Mouse (Mus musculus) CH12.LX (cell line): ENCODE measurements at regions not wholly inside any gene's neighbourhood (a gene's known extent, or its start where the extent isn't known, plus 50 kb on each side); places are given as distances from the start of the nearest gene placed in this dataset.

Experiments
- DNase-seq: peaks from one replicate; pipeline ENCODE4 v3.0.0-alpha.2; 2013; ENCODE audit errors: extremely low read depth
- H3K27ac ChIP-seq: 2 replicates; pipeline ENCODE4 v1.5.1; 2012; ENCODE audit warnings: low read depth, mild to moderate bottlenecking, control low read depth, moderate library complexity; ENCODE audit not compliant: insufficient read depth
- H3K27me3 ChIP-seq: replicated peaks from 2 replicates; pipeline ENCODE3; 2012; ENCODE audit warnings: inconsistent platforms
- H3K36me3 ChIP-seq, 2 experiments: replicated peaks in 1 of 2; 2 replicates each; pipeline versions ENCODE3 to v1.6.1; 2012; ENCODE audit warnings: inconsistent platforms in 1 of 2, low read length in 1 of 2, mild to moderate bottlenecking in 1 of 2, mixed read lengths in 1 of 2, moderate library complexity in 1 of 2; ENCODE audit not compliant: control insufficient read depth in 1 of 2, insufficient read depth in 1 of 2
- H3K4me1 ChIP-seq, 2 experiments: 2 replicates each; pipeline ENCODE4 v1.6.1; 2012; ENCODE audit warnings: inconsistent platforms in 1 of 2, moderate library complexity in 1 of 2; ENCODE audit not compliant: insufficient read depth in 2 of 2, control insufficient read depth in 1 of 2
- H3K4me2 ChIP-seq: 2 replicates; pipeline ENCODE4 v1.6.1; 2012; ENCODE audit warnings: low read depth, mild to moderate bottlenecking, control low read depth; ENCODE audit not compliant: poor library complexity, insufficient read depth, severe bottlenecking
- H3K4me3 ChIP-seq, 3 experiments: fragments of 150-350 bp in 1 of 3; sonication (generic) in 1 of 3; replicated peaks in 1 of 3; 2 replicates each; pipeline versions ENCODE3 to v1.5.1; 2011 to 2012; ENCODE audit warnings: low read depth in 2 of 3, low read length in 2 of 3, mild to moderate bottlenecking in 2 of 3, moderate library complexity in 2 of 3, control low read depth in 1 of 3, improper control_type of control experiment in 1 of 3, inconsistent platforms in 1 of 3, mixed read lengths in 1 of 3; ENCODE audit not compliant: poor library complexity in 1 of 3
- H3K79me2 ChIP-seq: replicated peaks from 2 replicates; pipeline ENCODE4 v1.6.1; 2012; ENCODE audit warnings: mild to moderate bottlenecking, moderate library complexity; ENCODE audit not compliant: control insufficient read depth, poor library complexity, insufficient read depth, severe bottlenecking; ENCODE audit errors: extremely low read depth
- H3K9ac ChIP-seq: 2 replicates; pipeline ENCODE4 v1.6.1; 2012; ENCODE audit warnings: low read depth, mild to moderate bottlenecking, control low read depth, moderate library complexity; ENCODE audit not compliant: insufficient read depth
- H3K9me3 ChIP-seq: replicated peaks from 2 replicates; pipeline ENCODE3; 2012; ENCODE audit warnings: low read length, inconsistent platforms, mixed read lengths
- CHD2 ChIP-seq: IDR thresholded peaks from 2 replicates; pipeline ENCODE4 v1.6.1; 2011; ENCODE audit warnings: low read length, improper control_type of control experiment
- CTCF ChIP-seq, 2 experiments: IDR thresholded peaks in 1 of 2; conservative IDR thresholded peaks in 1 of 2; 2 replicates each; pipeline ENCODE4 v1.5.1; 2011 to 2012; ENCODE audit warnings: low read depth in 2 of 2, low read length in 2 of 2, improper control_type of control experiment in 1 of 2, inconsistent platforms in 1 of 2, mild to moderate bottlenecking in 1 of 2, moderate library complexity in 1 of 2
- E2F4 ChIP-seq: IDR thresholded peaks from 2 replicates; pipeline ENCODE4 v1.6.1; 2011; ENCODE audit warnings: low read depth, low read length, improper control_type of control experiment; ENCODE audit not compliant: insufficient replicate concordance
- EP300 ChIP-seq: IDR thresholded peaks from 2 replicates; pipeline ENCODE4 v1.6.1; 2011; ENCODE audit warnings: low read length, improper control_type of control experiment
- GABPA ChIP-seq: IDR thresholded peaks from 2 replicates; pipeline ENCODE4 v1.6.1; 2012; ENCODE audit warnings: low read depth, low read length, improper control_type of control experiment, inconsistent platforms; ENCODE audit not compliant: insufficient replicate concordance
- HCFC1 ChIP-seq: IDR thresholded peaks from 2 replicates; pipeline ENCODE4 v1.6.1; 2012; ENCODE audit warnings: low read depth, mild to moderate bottlenecking, inconsistent platforms, low read length, improper control_type of control experiment
- JUND ChIP-seq: conservative IDR thresholded peaks from 2 replicates; pipeline ENCODE4 v1.6.1; 2011; ENCODE audit warnings: low read depth, low read length, improper control_type of control experiment
- KAT2A ChIP-seq: IDR thresholded peaks from 2 replicates; pipeline ENCODE4 v1.6.1; 2012; ENCODE audit warnings: low read length, improper control_type of control experiment, inconsistent platforms; ENCODE audit not compliant: insufficient replicate concordance
- MAFK ChIP-seq: IDR thresholded peaks from 2 replicates; pipeline ENCODE4 v1.6.1; 2011; ENCODE audit warnings: low read length, improper control_type of control experiment; ENCODE audit not compliant: insufficient replicate concordance
- MAX ChIP-seq: IDR thresholded peaks from 2 replicates; pipeline ENCODE4 v1.6.1; 2011; ENCODE audit warnings: low read length, improper control_type of control experiment
- MAZ ChIP-seq: IDR thresholded peaks from 2 replicates; pipeline ENCODE4 v1.6.1; 2012; ENCODE audit warnings: low read depth, mild to moderate bottlenecking, inconsistent platforms, low read length, improper control_type of control experiment, moderate library complexity
- MEF2A ChIP-seq: IDR thresholded peaks from 2 replicates; pipeline ENCODE4 v1.6.1; 2014; ENCODE audit warnings: low read depth, mild to moderate bottlenecking, inconsistent platforms, low read length, improper control_type of control experiment, borderline replicate concordance
- MYC ChIP-seq: IDR thresholded peaks from 2 replicates; pipeline ENCODE4 v1.6.1; 2011; ENCODE audit warnings: low read depth, mild to moderate bottlenecking, improper control_type of control experiment, low read length
- NRF1 ChIP-seq: IDR thresholded peaks from 2 replicates; pipeline ENCODE4 v1.6.1; 2014; ENCODE audit warnings: low read depth, mild to moderate bottlenecking, inconsistent platforms, low read length, improper control_type of control experiment, moderate library complexity
- PAX5 ChIP-seq: IDR thresholded peaks from 2 replicates; pipeline ENCODE4 v1.6.1; 2012; ENCODE audit warnings: low read length, inconsistent platforms, mixed read lengths
- POLR2A ChIP-seq: IDR thresholded peaks from 2 replicates; pipeline ENCODE4 v1.6.1; 2011; ENCODE audit warnings: low read depth, mild to moderate bottlenecking, improper control_type of control experiment, low read length
- POLR2AphosphoS2 ChIP-seq: IDR thresholded peaks from 2 replicates; pipeline ENCODE4 v1.6.1; 2011; ENCODE audit warnings: low read depth, low read length, improper control_type of control experiment
- RAD21 ChIP-seq: IDR thresholded peaks from 2 replicates; pipeline ENCODE4 v1.6.1; 2011; ENCODE audit warnings: low read depth, mild to moderate bottlenecking, low read length, improper control_type of control experiment, moderate library complexity
- RCOR1 ChIP-seq: conservative IDR thresholded peaks from 2 replicates; pipeline ENCODE4 v1.6.1; 2012; ENCODE audit warnings: low read depth, mild to moderate bottlenecking, inconsistent platforms, low read length, improper control_type of control experiment
- SIN3A ChIP-seq: IDR thresholded peaks from 2 replicates; pipeline ENCODE4 v1.6.1; 2012; ENCODE audit warnings: low read length, improper control_type of control experiment, inconsistent platforms
- TCF12 ChIP-seq: IDR thresholded peaks from 2 replicates; pipeline ENCODE4 v1.6.1; 2014; ENCODE audit warnings: low read depth, mild to moderate bottlenecking, inconsistent platforms, low read length, improper control_type of control experiment
- UBTF ChIP-seq: IDR thresholded peaks from 2 replicates; pipeline ENCODE4 v1.6.1; 2012; ENCODE audit warnings: low read depth, mild to moderate bottlenecking, inconsistent platforms, low read length, improper control_type of control experiment, moderate library complexity
- USF1 ChIP-seq: IDR thresholded peaks from 2 replicates; pipeline ENCODE4 v1.6.1; 2014; ENCODE audit warnings: low read depth, mild to moderate bottlenecking, inconsistent platforms, low read length, improper control_type of control experiment
- USF2 ChIP-seq: conservative IDR thresholded peaks from 2 replicates; pipeline ENCODE4 v1.6.1; 2011; ENCODE audit warnings: low read depth, low read length, improper control_type of control experiment
- ZMIZ1 ChIP-seq: IDR thresholded peaks from 2 replicates; pipeline ENCODE4 v1.6.1; 2012; ENCODE audit warnings: low read depth, mild to moderate bottlenecking, inconsistent platforms, low read length, improper control_type of control experiment
- ZNF384 ChIP-seq: IDR thresholded peaks from 2 replicates; pipeline ENCODE4 v1.6.1; 2012; ENCODE audit warnings: low read depth, low read length, improper control_type of control experiment, inconsistent platforms
- dilution Hi-C: fragments of 300-500 bp; cut with MboI; formaldehyde crosslinking; loops from 2 replicates; pipeline ENCODE4 v1.14.3; 2020; ENCODE audit warnings: low sequenced_read_pairs; ENCODE audit not compliant: extremely low pct_unique_long_range_greater_than_20kb, extremely low pct_ligation_motif_present
- in situ Hi-C: fragments of 300-500 bp; cut with MboI; formaldehyde crosslinking; loops from 3 replicates; pipeline ENCODE4 v1.14.3; 2019; ENCODE audit warnings: low sequenced_read_pairs, low pct_ligation_motif_present, low pct_unique_long_range_greater_than_20kb, mixed read lengths

DNA sequence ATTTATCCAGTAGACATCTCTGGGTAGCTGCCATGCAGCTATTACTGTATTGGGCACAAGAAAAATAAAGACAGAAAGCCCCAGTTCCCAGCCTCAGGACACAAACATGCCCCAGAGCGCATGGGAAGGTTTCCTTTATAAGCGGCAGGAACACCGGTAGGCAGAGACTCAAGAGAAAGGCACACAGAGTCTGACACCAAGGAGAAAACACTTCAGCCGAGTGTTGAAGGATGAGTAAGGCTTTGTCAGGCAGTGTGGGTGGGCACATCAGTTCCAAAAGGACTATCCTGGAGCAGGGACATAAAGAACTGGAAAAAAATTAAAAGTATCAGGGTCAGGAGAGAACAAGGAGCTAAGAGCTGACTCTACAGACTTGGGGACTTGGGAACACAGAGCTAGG is 115.5 kb downstream of the Nedd1 start:
- DNase-seq = no peak
- no peak overlapping the region for H3K4me3 ChIP-seq
- in situ Hi-C loops = no loop called here
- H3K9me3 ChIP-seq = no peaks in the 10 kb centered on the region
- H3K79me2 ChIP-seq = no peaks in the 10 kb centered on the region
- H3K36me3 ChIP-seq = no peaks in the 10 kb centered on the region
- H3K9ac ChIP-seq = no peak overlapping the region
- dilution Hi-C loops = no loop called here
- no peak for TF ChIP-seq POLR2A
- TF ChIP-seq E2F4 = no peak
- no peak for TF ChIP-seq POLR2AphosphoS2
- no peak for TF ChIP-seq MAFK
- TF ChIP-seq JUND = no peak
- no peak for TF ChIP-seq UBTF
- TF ChIP-seq USF2 = no peak
- no peak for TF ChIP-seq PAX5
- no peak for TF ChIP-seq MAZ
- no peak for TF ChIP-seq NRF1
- TF ChIP-seq ZMIZ1 = no peak
- no peak for TF ChIP-seq CHD2
- no peak for TF ChIP-seq MEF2A
- no peak for TF ChIP-seq KAT2A
- no peak for TF ChIP-seq HCFC1
- no peak for TF ChIP-seq USF1
- no peaks in the 10 kb centered on the region for H3K27me3 ChIP-seq
- no peak overlapping the region for H3K27ac ChIP-seq
- no peaks in the 10 kb centered on the region for H3K4me1 ChIP-seq
- no peak overlapping the region for H3K4me2 ChIP-seq

- in situ Hi-C loops = no loop called here
- TF ChIP-seq EP300 = no peak
- no peak for TF ChIP-seq UBTF
- TF ChIP-seq RCOR1 = no peak
- TF ChIP-seq GABPA = no peak
- TF ChIP-seq MAZ = no peak
- no peak for TF ChIP-seq KAT2A
- no peak for TF ChIP-seq PAX5
- TF ChIP-seq SIN3A = no peak
- TF ChIP-seq ZNF384 = no peak
- TF ChIP-seq USF2 = no peak
- TF ChIP-seq CHD2 = no peak
- TF ChIP-seq TCF12 = no peak
- no peak for TF ChIP-seq RAD21
- TF ChIP-seq MAX = no peak
- TF ChIP-seq POLR2A = no peak
- no peak for TF ChIP-seq E2F4
- TF ChIP-seq MYC = no peak
- no peak for TF ChIP-seq MEF2A
- no peak for TF ChIP-seq CTCF (conservative IDR thresholded peaks at IDR 0.05 in 1 of 2, IDR thresholded peaks at IDR 0.05 in 1 of 2; ENCODE audit: low read depth in 2 of 2, low read length in 2 of 2)
- no peak for TF ChIP-seq POLR2AphosphoS2
- Histone ChIP-seq H3K9me3 (no peaks in the 10 kb centered on the region), H3K27ac (no peak overlapping the region), H3K4me3 (no peak overlapping the region), H3K4me1 (no peaks in the 10 kb centered on the region), H3K4me2 (no peak overlapping the region), H3K79me2 (no peaks in the 10 kb centered on the region), H3K36me3 (no peaks in the 10 kb centered on the region), H3K9ac (no peak overlapping the region), H3K27me3 (no peaks in the 10 kb centered on the region)
- dilution Hi-C loops = no loop called here
- no peak for DNase-seq
Observed at GRCm38 (mm10) chr10:92605646-92606045, 116.6 kb downstream of the Nedd1 start.
